9 mouse cellular contexts compared by ENCODE assay signal in genomic region chr7:46378983-46379382, GRCm38 (mm10). TPM values are rescaled to one million over a fixed set of nuclear protein-coding genes. Genes with fewer than 3 reads are reported as not detected.
DNase-seq lines count a peak whose midpoint lies in the region; ATAC-seq and TF ChIP-seq lines count a peak whose summit lies in the region.
"Had no signal": no experiment of that assay in that cellular context is flagged by ENCODE, and none has a peak within 500 bp of the region (broad histone marks: within the 10 kb centered on the region; RNA-seq: fewer than 3 reads in every experiment).

No protein-coding gene starts in this region.

- WGBS in forebrain, embryonic 10.5 days, result 12% methylated on average over 16 of the region's 16 CpGs
- WGBS in forebrain, embryonic 12.5 days, result 8% methylated on average over 16 of the region's 16 CpGs
- 5% methylated on average over 16 of the region's 16 CpGs for WGBS in embryonic facial prominence, embryonic 14.5 days
- 8% methylated on average over 16 of the region's 16 CpGs for WGBS in kidney, postnatal 0 days
- WGBS in lung, postnatal 0 days, result 6% methylated on average over 16 of the region's 16 CpGs
- 7% methylated on average over 16 of the region's 16 CpGs for WGBS in small intestine, adult 2 months

- TF ChIP-seq EP300 in lung, postnatal 0 days (IDR thresholded peaks at IDR 0.05), result no peak

- TF ChIP-seq CTCF in kidney, postnatal 0 days (IDR thresholded peaks at IDR 0.05; ENCODE audit: low read depth), result peak; percentile 70
- TF ChIP-seq CTCF in lung, postnatal 0 days (IDR thresholded peaks at IDR 0.05), result peak; percentile 63
- TF ChIP-seq CTCF in small intestine, adult 2 months (IDR thresholded peaks at IDR 0.05; ENCODE audit: extremely low read depth, insufficient read length, insufficient replicate concordance, low read depth, low read length), result peak; percentile 55; the same call in 1 of the 2 replicates

- no peak overlapping the region for H3K4me3 ChIP-seq in forebrain, embryonic 10.5 days
- H3K4me3 ChIP-seq in forebrain, embryonic 12.5 days (replicated peaks), result no peak overlapping the region
- no peak overlapping the region for H3K4me3 ChIP-seq in embryonic facial prominence, embryonic 14.5 days (ENCODE audit: low read depth, low read length)
- no peak overlapping the region for H3K4me3 ChIP-seq in kidney, postnatal 0 days (replicated peaks; ENCODE audit: low read depth, low read length)
- H3K4me3 ChIP-seq in lung, postnatal 0 days (ENCODE audit: low read depth, low read length), result no peak overlapping the region
- no peak overlapping the region for H3K4me3 ChIP-seq in small intestine, adult 2 months (ENCODE audit: low read depth, low read length)

- TF ChIP-seq POLR2A in small intestine, adult 2 months (IDR thresholded peaks at IDR 0.05; ENCODE audit: low read depth, low read length), result no peak

- H3K9ac ChIP-seq in forebrain, embryonic 12.5 days, result no peak overlapping the region
- no peak overlapping the region for H3K9ac ChIP-seq in embryonic facial prominence, embryonic 14.5 days (ENCODE audit: low read depth, low read length)
- no peak overlapping the region for H3K9ac ChIP-seq in kidney, postnatal 0 days (ENCODE audit: low read depth, low read length)
- no peak overlapping the region for H3K9ac ChIP-seq in lung, postnatal 0 days (replicated peaks; ENCODE audit: low read depth)

- peak; percentile 59 for DNase-seq in forebrain, embryonic 10.5 days (ENCODE audit: extremely low spot score, low spot score)
- DNase-seq in 3T3-L1 (ENCODE audit: low read depth, low spot score), result peak; percentile 38
- peak; percentile 59 for DNase-seq in adrenal gland, adult 2 months
- peak; percentile 84 for DNase-seq in embryonic facial prominence, embryonic 14.5 days (ENCODE audit: low spot score)
- DNase-seq in kidney, postnatal 0 days (ENCODE audit: low spot score), result peak; percentile 83
- DNase-seq in lung, postnatal 0 days (ENCODE audit: low spot score), result peak; percentile 62

- no peaks in the 10 kb centered on the region for H3K9me3 ChIP-seq in forebrain, embryonic 10.5 days
- no peaks in the 10 kb centered on the region for H3K9me3 ChIP-seq in forebrain, embryonic 12.5 days
- no peaks in the 10 kb centered on the region for H3K9me3 ChIP-seq in embryonic facial prominence, embryonic 14.5 days (ENCODE audit: control insufficient read depth, low read length)
- H3K9me3 ChIP-seq in kidney, postnatal 0 days (replicated peaks; ENCODE audit: low read length), result no peaks in the 10 kb centered on the region
- no peaks in the 10 kb centered on the region for H3K9me3 ChIP-seq in lung, postnatal 0 days (ENCODE audit: low read length)

- H3K27ac ChIP-seq in forebrain, embryonic 10.5 days, result no peak overlapping the region
- H3K27ac ChIP-seq in forebrain, embryonic 12.5 days, result no peak overlapping the region
- no peak overlapping the region for H3K27ac ChIP-seq in embryonic facial prominence, embryonic 14.5 days (replicated peaks; ENCODE audit: low read depth, low read length)
- no peak overlapping the region for H3K27ac ChIP-seq in kidney, postnatal 0 days
- H3K27ac ChIP-seq in lung, postnatal 0 days (ENCODE audit: low read length), result no peak overlapping the region
- H3K27ac ChIP-seq in small intestine, adult 2 months (ENCODE audit: insufficient read depth, low read depth, low read length), result no peak overlapping the region

- H3K4me1 ChIP-seq in forebrain, embryonic 10.5 days, result peaks cover 27% of the 10 kb centered on the region
- H3K4me1 ChIP-seq in forebrain, embryonic 12.5 days, result peaks cover 22% of the 10 kb centered on the region
- peaks cover 3% of the 10 kb centered on the region; the same call in 1 of the 2 replicates for H3K4me1 ChIP-seq in embryonic facial prominence, embryonic 14.5 days (ENCODE audit: control insufficient read depth, insufficient read depth, low read length)
- H3K4me1 ChIP-seq in kidney, postnatal 0 days (replicated peaks; ENCODE audit: insufficient read depth, low read length), result no peaks in the 10 kb centered on the region
- no peaks in the 10 kb centered on the region for H3K4me1 ChIP-seq in lung, postnatal 0 days (ENCODE audit: insufficient read depth, low read depth, low read length)
- H3K4me1 ChIP-seq in small intestine, adult 2 months (ENCODE audit: control insufficient read depth, insufficient read depth, insufficient read length, low read length), result no peaks in the 10 kb centered on the region

- ATAC-seq in forebrain, embryonic 12.5 days (ENCODE audit: low FRiP score), result no peak; the same call in 1 of the 2 replicates
- ATAC-seq in embryonic facial prominence, embryonic 14.5 days (ENCODE audit: low read depth), result peak; percentile 39; the same call in 1 of the 2 replicates
- no peak for ATAC-seq in kidney, postnatal 0 days (replicated peaks; ENCODE audit: low FRiP score, low read depth)
- no peak; the same call in 1 of the 2 replicates for ATAC-seq in lung, postnatal 0 days

- peaks cover 69% of the 10 kb centered on the region for H3K27me3 ChIP-seq in forebrain, embryonic 10.5 days (ENCODE audit: poor library complexity, severe bottlenecking)
- peaks cover 68% of the 10 kb centered on the region for H3K27me3 ChIP-seq in forebrain, embryonic 12.5 days
- H3K27me3 ChIP-seq in embryonic facial prominence, embryonic 14.5 days (replicated peaks; ENCODE audit: control insufficient read depth, insufficient read depth, low read length), result peaks cover 63% of the 10 kb centered on the region
- peaks cover 47% of the 10 kb centered on the region for H3K27me3 ChIP-seq in kidney, postnatal 0 days (ENCODE audit: insufficient read depth, low read length)
- H3K27me3 ChIP-seq in lung, postnatal 0 days (replicated peaks; ENCODE audit: insufficient read depth, low read length), result peaks cover 37% of the 10 kb centered on the region
- peaks cover 19% of the 10 kb centered on the region for H3K27me3 ChIP-seq in small intestine, adult 2 months (ENCODE audit: control insufficient read depth, insufficient read depth, low read length)

- no peak overlapping the region for H3K4me2 ChIP-seq in forebrain, embryonic 12.5 days
- peak overlapping the region; percentile 43; the same call in 1 of the 2 replicates for H3K4me2 ChIP-seq in embryonic facial prominence, embryonic 14.5 days (ENCODE audit: low read depth, low read length)
- H3K4me2 ChIP-seq in kidney, postnatal 0 days (ENCODE audit: low read length), result no peak overlapping the region
- no peak overlapping the region for H3K4me2 ChIP-seq in lung, postnatal 0 days (replicated peaks; ENCODE audit: low read depth, low read length)

- H3K36me3 ChIP-seq in forebrain, embryonic 10.5 days (replicated peaks), result no peaks in the 10 kb centered on the region
- H3K36me3 ChIP-seq in forebrain, embryonic 12.5 days (replicated peaks), result no peaks in the 10 kb centered on the region
- no peaks in the 10 kb centered on the region for H3K36me3 ChIP-seq in embryonic facial prominence, embryonic 14.5 days (ENCODE audit: control insufficient read depth, insufficient read depth, low read length)
- H3K36me3 ChIP-seq in kidney, postnatal 0 days (ENCODE audit: insufficient read depth, low read length), result no peaks in the 10 kb centered on the region
- H3K36me3 ChIP-seq in lung, postnatal 0 days (ENCODE audit: insufficient read depth, low read length), result no peaks in the 10 kb centered on the region
- H3K36me3 ChIP-seq in small intestine, adult 2 months (ENCODE audit: control insufficient read depth, insufficient read depth, low read length), result no peaks in the 10 kb centered on the region

RNA-seq across cellular contexts. Expression of gene Myod1, which starts 2.7 kb away (rescaled TPM):
- polyA plus RNA-seq in forebrain, embryonic 10.5 days (2016; fragmentation: Nextera tagmentation; extraction: Ambion mirVana), result not detected in 2 replicates
- 0.33 TPM in 1 of 2 replicates, not detected in the other for polyA plus RNA-seq in forebrain, embryonic 12.5 days (2016; fragmentation: Nextera tagmentation; extraction: Ambion mirVana)
- total RNA-seq in adrenal gland, adult 2 months (2021), result not detected
- polyA plus RNA-seq in adrenal gland, adult 2 months (2012; rRNA removed), result not detected in 2 replicates
- 46.5 and 50.7 TPM in 2 replicates for polyA plus RNA-seq in embryonic facial prominence, embryonic 14.5 days (2014; fragmentation: Nextera tagmentation; extraction: Ambion mirVana)
- not detected in 2 replicates for polyA plus RNA-seq in kidney, postnatal 0 days (2015; fragmentation: Nextera tagmentation; extraction: Ambion mirVana)
- polyA plus RNA-seq in lung, postnatal 0 days (2015; fragmentation: Nextera tagmentation; extraction: Ambion mirVana), result not detected in 2 replicates
- polyA plus RNA-seq in small intestine, adult 2 months (2012; rRNA removed), result not detected in 2 replicates
- total RNA-seq: heart, postnatal 36 days had no signal

RNA-seq across cellular contexts. Expression of gene Kcnc1, which starts 17.3 kb away (rescaled TPM):
- polyA plus RNA-seq in forebrain, embryonic 10.5 days (2016; fragmentation: Nextera tagmentation; extraction: Ambion mirVana), result 0.20 and 0.24 TPM in 2 replicates
- 4.8 and 4.9 TPM in 2 replicates for polyA plus RNA-seq in forebrain, embryonic 12.5 days (2016; fragmentation: Nextera tagmentation; extraction: Ambion mirVana)
- total RNA-seq in adrenal gland, adult 2 months (2021), result under 1 TPM; 0.28 to 0.37 TPM
- polyA plus RNA-seq in adrenal gland, adult 2 months (2012; rRNA removed), result 0.75 and 0.76 TPM in 2 replicates
- polyA plus RNA-seq in embryonic facial prominence, embryonic 14.5 days (2014; fragmentation: Nextera tagmentation; extraction: Ambion mirVana), result 0.69 and 1.1 TPM in 2 replicates
- 0.03 and 0.08 TPM in 2 replicates for polyA plus RNA-seq in kidney, postnatal 0 days (2015; fragmentation: Nextera tagmentation; extraction: Ambion mirVana)
- polyA plus RNA-seq in lung, postnatal 0 days (2015; fragmentation: Nextera tagmentation; extraction: Ambion mirVana), result 0.06 and 0.07 TPM in 2 replicates
- polyA plus RNA-seq in small intestine, adult 2 months (2012; rRNA removed), result 0.29 and 0.34 TPM in 2 replicates

Comparison
In these comparisons a context has a peak if more than half of its experiments do, and no peak if none do; other contexts are left out.
1. RNA of gene Myod1, which starts 2.7 kb away (polyA plus RNA-seq): 46.5 to 50.7 TPM in embryonic facial prominence, embryonic 14.5 days; 0.33 TPM in forebrain, embryonic 12.5 days, not detected in forebrain, embryonic 10.5 days, not detected in adrenal gland, adult 2 months, not detected in kidney, postnatal 0 days, not detected in lung, postnatal 0 days and not detected in small intestine, adult 2 months; every median in the first group is over 10 times any median in the second.
2. Peak in every context shown above with its lines, with median percentiles within 50 percentile points of each other: DNase-seq and CTCF ChIP-seq.